Mouse (Mus musculus): ENCODE results near the gene Rai1. TPM values are rescaled to one million over a fixed set of nuclear protein-coding genes. Genes with fewer than 3 reads are reported as not detected.

The Rai1 gene
- polyA plus RNA-seq, 1 experiment from 2014 or later, result 10.7 TPM

DNA sequence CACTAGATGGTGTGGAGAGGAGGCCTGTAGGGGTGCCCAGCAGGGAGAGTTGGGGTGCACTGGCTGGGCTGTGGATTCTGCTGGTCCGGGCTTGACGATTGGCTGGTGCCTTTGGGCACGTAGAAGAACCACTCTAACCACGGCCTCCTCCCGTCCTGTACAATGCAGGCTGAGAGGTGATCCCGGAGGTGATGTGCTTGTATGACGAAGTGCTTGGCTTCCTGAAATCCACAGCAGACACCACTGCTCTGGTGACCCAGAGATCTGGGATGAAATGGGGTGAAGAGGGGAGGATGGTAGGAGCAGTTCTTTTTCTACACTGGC, 36.4 kb downstream of the Rai1 start:
- Histone ChIP-seq H3K9ac (ENCODE audit: low read length) (no peak overlapping the region), H3K4me3 (ENCODE audit: low read depth, low read length) (peak overlapping the region; percentile 10; the same call in 1 of the 2 replicates)

DNA sequence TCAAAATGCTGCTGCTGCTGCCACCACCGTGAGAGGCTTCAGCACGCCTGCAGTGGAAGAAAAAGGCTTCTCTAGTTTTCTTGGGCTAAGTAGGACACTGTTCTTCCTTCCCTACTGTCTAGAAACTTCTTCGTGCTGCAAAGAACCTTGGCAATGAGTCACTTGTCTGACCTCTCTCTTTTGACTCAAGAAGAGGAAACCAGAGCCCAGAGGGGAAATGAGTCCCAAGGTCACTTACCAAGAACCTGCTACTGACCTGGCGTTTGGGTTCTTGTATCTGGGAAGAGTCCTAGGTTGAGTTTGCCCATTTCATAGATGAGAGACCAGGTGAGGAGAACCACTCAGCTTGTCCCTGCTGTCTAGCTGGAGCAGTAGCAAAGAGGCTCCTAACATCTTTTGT, 38.3 kb downstream of the Rai1 start:
- 0 out of 2 replicates have a peak, but pooled peaks cover 4% of the 10 kb centered on the region for H3K36me3 ChIP-seq (ENCODE audit: control insufficient read depth, insufficient read depth, low read length)
- H3K4me1 ChIP-seq (replicated peaks; ENCODE audit: control insufficient read depth, insufficient read depth), result peaks cover 5% of the 10 kb centered on the region; the same call in 1 of the 2 replicates
- no peak overlapping the region for H3K9ac ChIP-seq (ENCODE audit: low read length)
- H3K4me2 ChIP-seq (replicated peaks; ENCODE audit: low read depth), result no peak overlapping the region
- TF ChIP-seq EP300 (optimal IDR thresholded peaks at IDR 0.05) (no peak), CTCF (IDR thresholded peaks at IDR 0.05; ENCODE audit: low read depth) (no peak)
- H3K27me3 ChIP-seq (ENCODE audit: control insufficient read depth, insufficient read depth, low read length), result no peaks in the 10 kb centered on the region
- no peak overlapping the region for H3K4me3 ChIP-seq (ENCODE audit: low read depth, low read length)
- no peak for DNase-seq (ENCODE audit: low spot score)
- WGBS, result 66% methylated on average over 4 of the region's 4 CpGs
- H3K9me3 ChIP-seq (ENCODE audit: control insufficient read depth, low read length), result no peaks in the 10 kb centered on the region
- no peak overlapping the region for H3K27ac ChIP-seq (replicated peaks)
- no peak for ATAC-seq (ENCODE audit: low FRiP score, low TSS enrichment)

More for the DNA sequence above, 36.4 kb downstream of the Rai1 start:
- no peak for TF ChIP-seq EP300 (optimal IDR thresholded peaks at IDR 0.05)
- TF ChIP-seq CTCF (IDR thresholded peaks at IDR 0.05; ENCODE audit: low read depth), result no peak; the same call in 1 of the 2 replicates
- peaks cover 5% of the 10 kb centered on the region; the same call in 1 of the 2 replicates for H3K4me1 ChIP-seq (replicated peaks; ENCODE audit: control insufficient read depth, insufficient read depth)
- H3K27ac ChIP-seq (replicated peaks), result no peak overlapping the region
- no peaks in the 10 kb centered on the region for H3K27me3 ChIP-seq (ENCODE audit: control insufficient read depth, insufficient read depth, low read length)
- H3K36me3 ChIP-seq (ENCODE audit: control insufficient read depth, insufficient read depth, low read length), result no peaks in the 10 kb centered on the region
- no peaks in the 10 kb centered on the region for H3K9me3 ChIP-seq (ENCODE audit: control insufficient read depth, low read length)
- DNase-seq (ENCODE audit: low spot score) (peak; percentile 32), ATAC-seq (ENCODE audit: low FRiP score, low TSS enrichment) (no peak; the same call in 1 of the 2 replicates)
- peak overlapping the region; percentile 89 for H3K4me2 ChIP-seq (replicated peaks; ENCODE audit: low read depth)
- WGBS, result 25% methylated on average over 7 of the region's 7 CpGs

DNA sequence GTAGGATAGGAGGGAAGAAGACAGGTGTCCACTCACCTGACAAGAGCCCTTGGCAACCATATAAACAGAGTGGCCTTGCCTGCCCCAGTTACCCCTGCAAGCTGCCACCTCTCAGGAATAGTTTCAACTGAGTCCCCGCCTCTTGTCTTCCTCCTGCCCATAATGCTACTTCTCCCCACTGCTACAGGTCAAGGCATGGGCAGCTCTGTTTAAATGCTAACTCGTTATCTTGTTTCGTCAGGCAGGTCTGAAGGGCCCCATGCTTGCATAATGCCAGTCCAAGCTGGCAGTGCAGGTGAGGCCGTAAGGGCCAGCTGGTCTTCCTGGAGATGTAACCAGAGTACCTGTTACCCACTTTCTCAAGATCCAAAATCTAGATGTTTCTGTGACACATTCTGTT, 41.4 kb downstream of the Rai1 start:
- H3K9me3 ChIP-seq (ENCODE audit: control insufficient read depth, low read length), result no peaks in the 10 kb centered on the region
- ATAC-seq (ENCODE audit: low FRiP score, low TSS enrichment) (peak; percentile 36; the same call in 1 of the 2 replicates), DNase-seq (ENCODE audit: low spot score) (peak; percentile 38)
- H3K27me3 ChIP-seq (ENCODE audit: control insufficient read depth, insufficient read depth, low read length), result no peaks in the 10 kb centered on the region
- H3K4me3 ChIP-seq (ENCODE audit: low read depth, low read length), result no peak overlapping the region
- H3K36me3 ChIP-seq (ENCODE audit: control insufficient read depth, insufficient read depth, low read length), result 0 out of 2 replicates have a peak, but pooled peaks cover 4% of the 10 kb centered on the region
- no peak overlapping the region for H3K27ac ChIP-seq (replicated peaks)
- H3K9ac ChIP-seq (ENCODE audit: low read length), result no peak overlapping the region
- 62% methylated on average over 4 of the region's 4 CpGs for WGBS
- TF ChIP-seq EP300 (optimal IDR thresholded peaks at IDR 0.05) (no peak), CTCF (IDR thresholded peaks at IDR 0.05; ENCODE audit: low read depth) (no peak)
- H3K4me1 ChIP-seq (replicated peaks; ENCODE audit: control insufficient read depth, insufficient read depth), result peaks cover 5% of the 10 kb centered on the region; the same call in 1 of the 2 replicates
- H3K4me2 ChIP-seq (replicated peaks; ENCODE audit: low read depth), result no peak overlapping the region

DNA sequence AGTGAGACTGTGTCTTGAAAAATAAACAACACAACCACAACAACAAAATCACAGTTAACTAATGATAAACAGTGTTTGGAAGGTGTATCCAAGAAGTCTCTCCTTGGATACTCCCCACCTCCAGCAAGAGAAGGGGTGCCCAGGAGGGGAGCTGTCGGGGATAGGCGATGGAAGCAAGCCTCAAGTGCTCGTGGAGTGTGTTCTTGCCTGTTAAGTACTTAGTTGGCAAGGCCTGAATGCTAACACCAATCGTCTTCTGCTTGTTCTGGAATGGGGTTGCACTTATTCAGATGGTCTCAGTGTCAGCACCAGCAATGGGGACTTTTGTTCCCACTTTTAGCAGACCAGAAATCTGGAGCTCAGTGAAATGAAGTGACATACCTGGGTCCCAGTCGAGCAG, 43.8 kb downstream of the Rai1 start:
- DNase-seq (ENCODE audit: low spot score), result no peak
- Histone ChIP-seq H3K4me2 (replicated peaks; ENCODE audit: low read depth) (no peak overlapping the region), H3K4me3 (ENCODE audit: low read depth, low read length) (no peak overlapping the region), H3K27me3 (ENCODE audit: control insufficient read depth, insufficient read depth, low read length) (no peaks in the 10 kb centered on the region), H3K4me1 (replicated peaks; ENCODE audit: control insufficient read depth, insufficient read depth) (no peaks in the 10 kb centered on the region), H3K9me3 (ENCODE audit: control insufficient read depth, low read length) (no peaks in the 10 kb centered on the region), H3K36me3 (ENCODE audit: control insufficient read depth, insufficient read depth, low read length) (0 out of 2 replicates have a peak, but pooled peaks cover 4% of the 10 kb centered on the region), H3K27ac (replicated peaks) (no peak overlapping the region), H3K9ac (ENCODE audit: low read length) (no peak overlapping the region)
- 59% methylated on average over 5 of the region's 5 CpGs for WGBS
- TF ChIP-seq EP300 (optimal IDR thresholded peaks at IDR 0.05) (no peak), CTCF (IDR thresholded peaks at IDR 0.05; ENCODE audit: low read depth) (no peak)
- no peak for ATAC-seq (ENCODE audit: low FRiP score, low TSS enrichment)

DNA sequence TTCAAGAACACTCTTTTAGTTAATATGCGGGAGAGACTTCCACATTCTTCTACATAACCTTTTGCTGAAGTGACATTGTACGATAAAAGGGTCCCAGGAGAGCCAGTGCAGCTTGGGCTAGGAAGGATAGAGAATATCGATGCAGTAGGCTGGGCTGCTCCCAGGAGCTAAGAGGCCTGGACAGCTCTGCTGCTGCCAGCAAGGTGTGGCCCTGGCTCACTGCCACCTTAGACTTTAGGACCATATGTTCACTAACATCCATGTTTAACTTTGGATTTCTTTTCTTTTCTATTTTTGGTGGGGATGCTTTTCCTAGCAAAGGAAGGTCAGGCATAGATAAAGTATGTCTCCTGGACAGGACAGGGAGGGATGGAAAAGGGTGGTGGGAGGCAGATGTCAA, 44.3 kb downstream of the Rai1 start:
- Histone ChIP-seq H3K4me1 (replicated peaks; ENCODE audit: control insufficient read depth, insufficient read depth) (no peaks in the 10 kb centered on the region), H3K4me2 (replicated peaks; ENCODE audit: low read depth) (no peak overlapping the region), H3K27ac (replicated peaks) (no peak overlapping the region), H3K36me3 (ENCODE audit: control insufficient read depth, insufficient read depth, low read length) (0 out of 2 replicates have a peak, but pooled peaks cover 4% of the 10 kb centered on the region), H3K4me3 (ENCODE audit: low read depth, low read length) (no peak overlapping the region), H3K27me3 (ENCODE audit: control insufficient read depth, insufficient read depth, low read length) (no peaks in the 10 kb centered on the region), H3K9me3 (ENCODE audit: control insufficient read depth, low read length) (no peaks in the 10 kb centered on the region), H3K9ac (ENCODE audit: low read length) (no peak overlapping the region)
- 50% methylated on average over 3 of the region's 3 CpGs for WGBS
- ATAC-seq (ENCODE audit: low FRiP score, low TSS enrichment), result no peak
- DNase-seq (ENCODE audit: low spot score), result peak; percentile 58
- TF ChIP-seq EP300 (optimal IDR thresholded peaks at IDR 0.05), result no peak
- TF ChIP-seq CTCF (IDR thresholded peaks at IDR 0.05; ENCODE audit: low read depth), result no peak

DNA sequence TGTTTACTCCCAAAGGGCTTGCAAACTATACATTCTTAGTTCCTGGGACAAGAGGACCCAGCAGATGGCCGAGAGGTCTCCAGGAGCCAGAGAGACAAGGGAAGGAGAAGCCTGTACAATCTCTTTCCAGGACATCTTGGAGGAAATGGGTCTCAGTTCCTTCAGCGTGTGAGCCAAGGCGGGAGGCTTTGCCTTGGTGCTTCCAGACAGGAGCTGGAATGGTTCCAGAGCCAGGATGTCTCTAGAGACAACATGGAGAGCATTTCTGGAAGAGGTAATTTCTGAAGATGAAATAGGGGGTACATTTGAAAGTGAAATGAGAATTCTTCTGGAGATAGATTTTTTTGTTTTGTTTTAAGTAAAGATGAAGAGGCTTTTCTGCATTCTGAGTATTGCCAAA, 45.9 kb downstream of the Rai1 start:
- H3K36me3 ChIP-seq (ENCODE audit: control insufficient read depth, insufficient read depth, low read length), result 0 out of 2 replicates have a peak, but pooled peaks cover 4% of the 10 kb centered on the region
- H3K4me2 ChIP-seq (replicated peaks; ENCODE audit: low read depth), result no peak overlapping the region
- H3K4me1 ChIP-seq (replicated peaks; ENCODE audit: control insufficient read depth, insufficient read depth), result no peaks in the 10 kb centered on the region
- 53% methylated on average over 3 of the region's 3 CpGs for WGBS
- no peak overlapping the region for H3K9ac ChIP-seq (ENCODE audit: low read length)
- H3K27ac ChIP-seq (replicated peaks), result no peak overlapping the region
- no peaks in the 10 kb centered on the region for H3K27me3 ChIP-seq (ENCODE audit: control insufficient read depth, insufficient read depth, low read length)
- TF ChIP-seq EP300 (optimal IDR thresholded peaks at IDR 0.05) (no peak), CTCF (IDR thresholded peaks at IDR 0.05; ENCODE audit: low read depth) (no peak)
- DNase-seq (ENCODE audit: low spot score) (no peak), ATAC-seq (ENCODE audit: low FRiP score, low TSS enrichment) (no peak)
- H3K9me3 ChIP-seq (ENCODE audit: control insufficient read depth, low read length), result no peaks in the 10 kb centered on the region
- H3K4me3 ChIP-seq (ENCODE audit: low read depth, low read length), result no peak overlapping the region
